Mouse (Mus musculus) layer of hippocampus, adult 2 months (tissue): ENCODE results near the gene 3110040N11Rik. TPM values are rescaled to one million over a fixed set of nuclear protein-coding genes. Genes with fewer than 3 reads are reported as not detected.
A peak's percentile ranks its signal among the peaks of the same experiment; 100 is the strongest.
"Not testable (repeated sequence)": the region's sequence is repeated elsewhere in the genome, so short reads cannot be mapped to it uniquely, and the experiment has no call there.

ENCODE experiments used
- DNase-seq, 2 experiments: peaks; one replicate each; pipeline ENCODE4 v3.0.0; 2022; ENCODE audit warnings: low spot score in 2 of 2
- H3K27ac ChIP-seq: fragments of 200-600 bp; 2 replicates; pipeline ENCODE4 v1.8.1; 2022
- H3K4me3 ChIP-seq: fragments of 200-600 bp; 2 replicates; pipeline ENCODE4 v1.8.1; 2022; ENCODE audit warnings: mild to moderate bottlenecking
- CTCF ChIP-seq: fragments of 200-600 bp; conservative IDR thresholded peaks from 2 replicates; pipeline ENCODE4 v1.8.1; 2022; ENCODE audit warnings: antibody characterized with exemption, mild to moderate bottlenecking, moderate library complexity
- long read RNA-seq, 2 experiments: library from polyadenylated mRNA; stranded (forward); transcript quantifications; one replicate each; pipeline ENCODE4 v2.0.0; 2021; ENCODE audit warnings: borderline mapping rate in 2 of 2
- total RNA-seq, 2 experiments: library from RNA; stranded (reverse); gene quantifications; 2 replicates each; pipeline ENCODE4 v1.2.3; 2021

3110040N11Rik gene
- total RNA-seq = 10 to 100 TPM; 28.7 to 30.0 TPM
- long read RNA-seq, experiment 1, partial matches to known transcripts = 5 of 19 reads
- long read RNA-seq, experiment 1, other reads (novel, unspliced or antisense) = 12 of 19 reads
- long read RNA-seq, experiment 2, partial matches to known transcripts = 3 of 25 reads
- long read RNA-seq, experiment 2, other reads (novel, unspliced or antisense) = 19 of 25 reads

GRCm38 (mm10) chr7:81789095-81789757, at the start of gene 3110040N11Rik:
Gene 3110040N11Rik, minus strand, starts transcription at chr7:81789478.
- peak; percentile 76 to 82 for DNase-seq
- H3K27ac ChIP-seq = peak within 1 kb of the TSS; percentile 95

GRCm38 (mm10) chr7:81837771-81838170, 48.5 kb upstream of the 3110040N11Rik start:
- not testable (repeated sequence) for H3K4me3 ChIP-seq, DNase-seq, H3K27ac ChIP-seq

More at GRCm38 (mm10) chr7:81789095-81789757, at the start of gene 3110040N11Rik:
- TF ChIP-seq CTCF = peak; percentile 79
- H3K4me3 ChIP-seq = peak within 1 kb of the TSS; percentile 96

DNA sequence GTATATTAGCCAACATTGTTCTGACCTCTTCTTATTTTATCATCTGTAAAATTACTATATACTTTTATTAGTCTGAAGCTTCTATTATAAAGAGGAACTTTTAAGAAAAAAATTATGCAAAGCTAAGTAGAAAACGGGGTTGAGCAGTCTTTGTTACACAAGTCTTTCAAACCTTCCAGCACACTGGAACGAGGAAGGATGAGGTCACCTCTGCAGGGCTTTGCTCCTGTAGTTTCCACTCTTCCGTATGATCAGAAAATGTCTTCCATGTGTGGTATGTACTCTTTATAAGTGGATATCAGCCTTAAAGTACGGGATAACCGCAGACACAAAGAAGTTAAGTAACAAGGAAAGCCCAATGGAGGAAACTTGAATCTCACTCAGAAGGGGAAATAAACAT, 46.2 kb upstream of the 3110040N11Rik start:
- H3K27ac ChIP-seq = no peak overlapping the region
- TF ChIP-seq CTCF = no peak
- no peak overlapping the region for H3K4me3 ChIP-seq
- no peak for DNase-seq

DNA sequence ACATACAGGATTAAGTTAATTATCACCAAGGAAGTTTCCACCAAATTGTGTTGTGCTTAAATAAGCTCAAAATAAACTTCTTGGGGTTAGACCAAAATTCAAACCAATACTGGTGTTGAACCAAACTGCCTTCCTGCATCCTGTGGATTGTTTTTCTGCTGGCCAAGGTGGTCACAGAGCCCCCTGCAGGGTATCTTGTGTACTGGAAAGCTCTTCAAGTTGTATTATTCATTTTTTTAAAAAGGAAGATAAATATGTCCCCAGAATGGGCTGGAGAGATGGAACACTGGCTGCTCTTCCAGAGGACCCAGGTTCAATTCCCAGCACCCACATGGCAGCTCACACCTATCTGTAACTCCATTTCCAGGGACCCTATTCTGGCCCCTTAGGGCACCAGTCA, 45.6 kb upstream of the 3110040N11Rik start:
- no peak for DNase-seq
- peak; percentile 49 for TF ChIP-seq CTCF
- Histone ChIP-seq H3K4me3 (no peak overlapping the region), H3K27ac (no peak overlapping the region)

DNA sequence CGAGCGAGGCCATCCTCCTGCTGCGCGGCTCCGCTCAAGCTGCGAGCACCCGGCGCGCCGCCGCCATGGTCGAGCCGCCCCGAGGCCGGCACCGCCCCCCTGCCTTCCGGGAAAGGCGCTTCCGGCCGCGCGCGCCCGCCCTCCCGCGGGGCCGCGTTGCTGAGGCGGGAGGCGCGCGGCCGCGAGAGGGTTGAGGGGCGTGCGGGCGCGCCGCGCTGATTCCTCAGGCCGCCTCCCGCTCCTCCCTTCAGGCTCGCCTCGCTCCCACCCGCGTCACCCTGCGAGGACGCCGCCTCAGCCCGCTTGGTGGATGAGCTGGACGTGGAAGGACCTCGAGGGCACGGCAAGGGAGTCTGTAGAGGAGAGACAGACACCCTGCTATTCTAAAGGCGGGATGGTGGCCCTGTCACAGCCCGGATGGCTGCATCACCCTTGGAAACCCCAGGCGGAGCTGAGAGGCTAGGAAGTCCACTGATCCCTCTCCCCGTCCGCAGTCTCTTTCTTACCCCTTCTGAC, 40.2 kb upstream of the 3110040N11Rik start, which contains the start of gene Btbd1:
Gene Btbd1 (minus strand): TSS at position 53 of the 516 bp plus-strand sequence.
- DNase-seq = peak; percentile 84 to 86
- TF ChIP-seq CTCF = no peak
- Histone ChIP-seq H3K4me3 (peak within 1 kb of the TSS; percentile 88), H3K27ac (peak within 1 kb of the TSS; percentile 97)

DNA sequence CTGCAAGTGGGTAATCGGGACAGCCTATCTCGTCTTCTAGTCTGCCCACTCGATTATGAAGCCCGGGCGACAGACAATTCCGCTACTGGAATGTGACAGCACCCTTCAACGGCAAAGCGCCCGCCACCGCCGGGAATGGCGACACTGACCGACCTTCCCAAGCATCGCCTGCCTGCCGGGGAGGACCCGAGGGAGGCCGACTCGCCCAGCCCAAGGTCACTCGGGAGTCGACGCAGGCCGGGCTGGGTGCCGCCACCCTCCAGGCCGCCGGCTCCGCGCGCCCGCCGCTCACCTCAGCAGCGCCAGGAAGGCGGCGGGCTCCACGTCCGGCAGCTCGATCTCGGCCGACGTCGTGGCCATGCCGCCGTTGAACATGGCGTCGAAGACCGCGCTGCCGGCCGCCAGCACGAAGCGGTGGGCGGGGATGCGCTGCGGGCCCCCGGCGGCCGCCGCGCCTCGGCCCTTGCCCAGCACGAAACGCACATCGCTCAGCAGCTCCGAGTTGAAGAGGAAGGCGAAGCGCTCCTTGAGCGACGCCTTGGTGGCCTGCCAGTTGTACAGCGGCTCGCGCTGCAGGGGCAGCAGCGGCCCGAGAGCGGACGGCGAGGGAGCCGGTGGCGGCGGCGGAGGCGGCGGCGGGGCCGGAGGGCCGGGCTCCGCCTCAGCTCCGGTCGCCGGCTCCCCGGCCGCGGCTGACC, 39.6 kb upstream of the 3110040N11Rik start:
- Histone ChIP-seq H3K27ac (peak overlapping the region; percentile 97), H3K4me3 (peak overlapping the region; percentile 88)
- peak; percentile 19 to 31 for DNase-seq
- TF ChIP-seq CTCF = no peak

DNA sequence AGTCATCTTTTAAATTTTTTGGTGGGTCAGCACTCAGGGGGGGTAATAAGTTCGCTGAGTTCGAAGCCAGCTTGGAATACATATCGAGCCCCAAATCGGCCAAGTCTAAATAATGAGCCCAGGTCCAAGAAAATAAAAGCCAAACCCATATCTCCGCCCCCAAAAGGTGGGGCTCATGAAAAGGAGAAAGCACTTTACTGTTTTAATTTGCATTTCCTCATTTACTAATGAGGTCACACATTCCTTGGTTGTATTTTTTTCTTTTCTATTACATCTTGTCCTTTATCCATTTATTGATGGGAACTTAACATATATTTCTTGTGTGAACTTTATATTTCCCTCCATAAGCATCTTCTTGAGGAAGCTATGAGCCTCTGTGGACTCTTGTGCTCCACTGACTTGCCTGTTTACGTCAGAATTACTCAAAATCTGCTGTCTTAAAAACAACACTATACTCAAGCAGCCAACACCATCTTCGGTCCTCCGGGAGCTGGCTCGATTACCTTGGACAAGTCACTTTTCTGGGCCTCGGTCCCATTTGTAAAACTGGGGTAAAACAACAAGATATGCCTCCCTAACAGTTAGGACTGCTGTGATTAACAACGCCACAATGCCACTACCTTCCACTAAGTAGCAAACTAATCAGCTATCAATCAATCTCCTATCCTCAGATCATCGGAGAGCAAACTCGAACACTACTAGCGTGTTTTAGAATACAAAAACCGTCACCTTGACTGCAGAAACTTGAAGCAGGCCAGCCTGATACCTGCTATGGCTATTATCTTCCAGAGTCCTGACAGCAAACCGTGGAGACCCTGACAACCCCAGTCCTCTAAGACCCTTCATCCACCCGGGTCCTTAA, 38.8 kb upstream of the 3110040N11Rik start:
- no peak for TF ChIP-seq CTCF
- peak overlapping the region; percentile 97 for H3K27ac ChIP-seq
- peak overlapping the region; percentile 88 for H3K4me3 ChIP-seq
- no peak for DNase-seq

DNA sequence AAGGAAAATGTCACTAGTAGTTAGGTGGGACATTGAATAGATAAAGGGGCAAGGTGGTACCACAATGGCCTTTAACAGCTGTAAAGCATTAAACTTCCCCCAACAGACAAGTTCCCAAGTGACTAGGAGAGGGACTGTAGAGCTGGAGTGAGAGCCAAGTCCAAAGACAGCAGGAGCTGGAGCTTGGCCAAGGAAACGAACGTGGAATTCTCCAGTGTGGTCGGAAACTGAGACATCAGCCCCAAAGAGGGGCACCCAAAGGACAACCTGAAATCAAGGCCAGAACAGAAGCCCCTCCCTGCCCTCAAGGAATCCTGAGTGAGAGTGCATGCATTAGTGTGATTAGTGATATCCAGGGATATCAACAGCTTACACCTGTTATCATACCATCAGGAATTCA, 36.1 kb upstream of the 3110040N11Rik start:
- no peak for TF ChIP-seq CTCF
- no peak for DNase-seq
- Histone ChIP-seq H3K27ac (no peak overlapping the region), H3K4me3 (peak overlapping the region; percentile 4; the same call in 1 of the 2 replicates)

DNA sequence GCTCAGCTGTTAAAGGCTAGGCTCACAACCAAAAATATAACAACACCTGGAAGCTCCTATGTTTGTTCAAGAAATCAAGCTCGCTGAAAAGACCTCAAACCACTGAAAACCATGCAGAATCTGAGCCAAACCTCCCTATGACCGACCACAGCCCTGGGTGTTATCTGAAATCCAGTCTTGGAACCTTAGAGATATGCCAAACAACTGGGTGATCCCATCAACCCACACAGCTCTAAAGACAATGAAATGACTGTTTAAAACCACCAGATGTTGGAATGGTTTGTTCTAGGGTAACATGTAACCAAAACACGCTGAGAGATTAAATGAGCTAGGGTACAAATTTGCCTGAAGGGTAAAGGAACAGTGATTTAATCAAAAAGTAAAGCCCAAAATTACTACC, 35.6 kb upstream of the 3110040N11Rik start:
- H3K4me3 ChIP-seq = peak overlapping the region; percentile 4; the same call in 1 of the 2 replicates
- DNase-seq = no peak
- TF ChIP-seq CTCF = no peak
- no peak overlapping the region for H3K27ac ChIP-seq

DNA sequence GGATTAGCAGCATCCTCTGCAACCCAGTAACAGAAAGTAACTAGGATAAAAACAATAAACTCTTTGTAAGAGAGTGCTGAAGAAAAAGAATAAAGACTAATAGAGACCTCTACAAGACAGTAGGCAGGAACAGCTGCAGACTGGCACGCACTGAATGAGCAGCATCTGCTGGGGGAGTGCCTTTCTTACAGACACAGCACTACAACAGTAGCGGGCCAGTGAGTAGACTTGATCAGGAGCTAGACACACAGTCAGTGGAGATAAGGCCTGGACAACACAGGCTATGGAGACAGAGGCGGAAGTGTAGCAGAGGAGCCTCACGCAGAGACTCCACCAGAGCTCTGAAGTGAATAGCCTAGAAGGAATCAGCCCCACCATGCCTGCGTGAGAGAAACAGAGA, 16.8 kb upstream of the 3110040N11Rik start:
- no peak for DNase-seq
- H3K27ac ChIP-seq = no peak overlapping the region
- TF ChIP-seq CTCF = no peak
- H3K4me3 ChIP-seq = no peak overlapping the region

GRCm38 (mm10) chr7:81788536-81788935, 742 bp downstream of the 3110040N11Rik start:
- H3K4me3 ChIP-seq = peak overlapping the region; percentile 96
- peak overlapping the region; percentile 95 for H3K27ac ChIP-seq
- no peak for TF ChIP-seq CTCF
- DNase-seq = no peak

DNA sequence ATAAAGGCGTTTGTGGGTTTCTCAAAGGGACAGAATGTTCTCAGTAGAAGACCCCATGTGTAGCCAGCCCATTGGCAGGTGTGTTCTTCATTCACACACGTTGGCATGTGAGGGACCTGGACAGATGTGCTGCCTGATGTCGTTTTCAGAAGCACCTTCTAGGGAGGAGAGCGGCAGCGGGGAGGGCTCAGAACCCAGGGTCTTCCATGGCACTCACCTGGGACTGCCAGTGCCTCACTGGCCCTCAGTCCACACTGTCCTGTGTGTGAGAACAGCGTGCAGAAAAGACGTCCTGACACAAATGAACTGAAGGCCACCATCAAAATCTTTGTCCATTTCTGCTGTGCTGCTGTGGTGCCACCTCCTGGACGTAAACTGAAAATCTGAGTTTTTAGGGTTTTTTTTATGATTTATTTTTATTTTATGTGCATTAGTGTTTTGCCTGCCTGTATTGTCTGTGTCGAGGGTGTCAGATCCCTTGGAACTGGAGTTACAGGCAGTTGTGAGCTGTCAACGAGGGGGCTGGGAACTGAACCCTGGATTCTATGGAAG, 11.5 kb downstream of the 3110040N11Rik start:
- DNase-seq = no peak
- TF ChIP-seq CTCF = peak; percentile 84
- no peak overlapping the region for H3K4me3 ChIP-seq
- no peak overlapping the region for H3K27ac ChIP-seq
